Mouse (Mus musculus): ENCODE data around the gene Zfp385b. TPM values are rescaled to one million over a fixed set of nuclear protein-coding genes. Genes with fewer than 3 reads are reported as not detected.

Zfp385b gene
- polyA plus RNA-seq, 1 experiment from 2014 or later = 9.6 TPM

DNA sequence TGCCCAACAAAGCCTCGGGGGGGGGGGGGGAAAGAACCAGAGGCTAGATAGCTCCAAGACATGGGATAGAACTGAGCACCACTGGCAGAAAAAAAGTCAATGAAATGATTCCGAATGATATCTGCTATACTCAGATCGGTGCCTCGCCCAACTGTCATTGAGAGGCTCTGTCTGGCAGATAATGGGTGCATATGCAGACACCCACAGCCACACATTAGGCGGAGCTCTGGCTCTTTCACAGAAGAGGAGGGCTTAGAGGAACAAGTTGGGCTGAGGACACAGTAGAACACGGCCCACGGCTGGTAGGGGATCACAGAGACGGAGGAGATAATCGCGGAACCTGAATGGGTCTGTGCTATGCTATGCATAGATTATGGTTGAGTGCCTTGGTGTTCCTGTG, 145.7 kb downstream of the Zfp385b start:
- ATAC-seq (ENCODE audit: low FRiP score, low TSS enrichment) = no peak
- WGBS = 89% methylated on average over 10 of the region's 10 CpGs
- H3K36me3 ChIP-seq (ENCODE audit: control insufficient read depth, insufficient read depth, low read length) = no peaks in the 10 kb centered on the region

DNA sequence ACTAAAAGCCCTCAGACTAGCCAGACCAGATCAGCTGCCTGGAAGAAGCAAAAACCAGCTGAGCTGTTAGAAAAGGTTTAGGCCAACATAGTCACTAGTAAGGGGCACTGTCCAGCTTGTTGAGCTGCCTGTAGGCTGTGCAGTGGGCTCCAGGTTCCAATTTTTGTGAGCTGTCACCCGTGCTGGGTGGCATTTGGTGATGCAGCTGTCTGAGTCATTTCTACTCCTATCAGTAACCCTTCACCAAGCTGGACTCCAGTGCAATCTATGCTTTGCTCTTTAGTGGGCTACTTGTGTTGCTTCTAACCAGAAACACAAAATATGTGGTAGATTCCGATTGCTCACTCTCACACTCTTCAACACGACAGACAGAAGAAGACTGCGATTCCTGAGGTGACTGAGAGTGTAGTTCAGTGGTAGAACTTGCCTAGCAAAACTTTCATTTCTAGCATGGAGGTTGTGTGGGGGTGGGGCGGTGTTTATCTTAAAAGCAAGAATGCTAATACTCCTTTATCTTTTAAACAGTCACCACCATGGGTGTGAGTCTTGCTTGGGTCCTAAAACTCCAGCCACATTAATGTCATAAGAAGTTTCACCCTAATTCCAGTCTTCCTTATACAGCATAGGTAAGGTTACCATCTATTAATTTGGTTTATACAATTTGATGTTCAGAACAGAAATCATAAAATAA, 147.1 kb downstream of the Zfp385b start:
- 95% methylated on average over 5 of the region's 5 CpGs for WGBS
- no peaks in the 10 kb centered on the region for H3K4me1 ChIP-seq (ENCODE audit: control insufficient read depth, insufficient read depth, low read length)
- no peak overlapping the region for H3K27ac ChIP-seq (replicated peaks; ENCODE audit: low read depth, low read length)
- no peak overlapping the region for H3K4me2 ChIP-seq (ENCODE audit: low read length)
- no peaks in the 10 kb centered on the region for H3K9me3 ChIP-seq (ENCODE audit: control insufficient read depth, low read length)
- H3K36me3 ChIP-seq (ENCODE audit: control insufficient read depth, insufficient read depth, low read length) = no peaks in the 10 kb centered on the region
- no peak for DNase-seq
- H3K9ac ChIP-seq (replicated peaks; ENCODE audit: low read length) = no peak overlapping the region
- no peaks in the 10 kb centered on the region for H3K27me3 ChIP-seq (ENCODE audit: control insufficient read depth, insufficient read depth, low read length)
- H3K4me3 ChIP-seq (replicated peaks; ENCODE audit: low read depth, low read length) = no peak overlapping the region
- no peak for ATAC-seq (ENCODE audit: low FRiP score, low TSS enrichment)

More for the DNA sequence above, 145.7 kb downstream of the Zfp385b start:
- no peak for DNase-seq
- Histone ChIP-seq H3K4me3 (replicated peaks; ENCODE audit: low read depth, low read length) (no peak overlapping the region), H3K9ac (replicated peaks; ENCODE audit: low read length) (no peak overlapping the region), H3K27ac (replicated peaks; ENCODE audit: low read depth, low read length) (no peak overlapping the region), H3K4me2 (ENCODE audit: low read length) (no peak overlapping the region), H3K4me1 (ENCODE audit: control insufficient read depth, insufficient read depth, low read length) (no peaks in the 10 kb centered on the region), H3K27me3 (ENCODE audit: control insufficient read depth, insufficient read depth, low read length) (no peaks in the 10 kb centered on the region), H3K9me3 (ENCODE audit: control insufficient read depth, low read length) (no peaks in the 10 kb centered on the region)

DNA sequence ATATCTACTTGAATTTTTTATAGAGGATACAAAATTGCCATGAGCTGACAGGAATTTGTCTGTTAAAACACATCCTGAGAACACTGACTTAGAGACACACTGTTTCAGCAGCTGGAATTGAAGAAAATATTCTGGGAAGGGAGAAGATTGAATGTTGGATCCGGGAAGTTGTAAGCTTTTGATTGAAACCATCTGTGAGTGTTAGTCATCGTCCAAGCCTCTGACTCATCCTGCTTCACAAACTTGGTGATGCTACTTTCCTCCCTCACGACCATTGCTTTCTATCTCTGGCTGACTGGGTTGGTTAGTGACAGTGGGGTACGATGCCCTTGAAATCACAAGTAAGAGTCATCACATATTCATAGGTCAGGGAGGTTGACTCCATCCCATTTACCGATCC, 157.3 kb downstream of the Zfp385b start:
- no peaks in the 10 kb centered on the region for H3K27me3 ChIP-seq (ENCODE audit: control insufficient read depth, insufficient read depth, low read length)
- no peaks in the 10 kb centered on the region for H3K36me3 ChIP-seq (ENCODE audit: control insufficient read depth, insufficient read depth, low read length)
- no peak overlapping the region for H3K4me2 ChIP-seq (ENCODE audit: low read length)
- ATAC-seq (ENCODE audit: low FRiP score, low TSS enrichment) = no peak
- no peak overlapping the region for H3K9ac ChIP-seq (replicated peaks; ENCODE audit: low read length)
- no peak overlapping the region for H3K4me3 ChIP-seq (replicated peaks; ENCODE audit: low read depth, low read length)
- no peak for DNase-seq
- no peaks in the 10 kb centered on the region for H3K9me3 ChIP-seq (ENCODE audit: control insufficient read depth, low read length)
- 94% methylated on average over 5 of the region's 5 CpGs for WGBS
- H3K4me1 ChIP-seq (ENCODE audit: control insufficient read depth, insufficient read depth, low read length) = no peaks in the 10 kb centered on the region
- H3K27ac ChIP-seq (replicated peaks; ENCODE audit: low read depth, low read length) = no peak overlapping the region

DNA sequence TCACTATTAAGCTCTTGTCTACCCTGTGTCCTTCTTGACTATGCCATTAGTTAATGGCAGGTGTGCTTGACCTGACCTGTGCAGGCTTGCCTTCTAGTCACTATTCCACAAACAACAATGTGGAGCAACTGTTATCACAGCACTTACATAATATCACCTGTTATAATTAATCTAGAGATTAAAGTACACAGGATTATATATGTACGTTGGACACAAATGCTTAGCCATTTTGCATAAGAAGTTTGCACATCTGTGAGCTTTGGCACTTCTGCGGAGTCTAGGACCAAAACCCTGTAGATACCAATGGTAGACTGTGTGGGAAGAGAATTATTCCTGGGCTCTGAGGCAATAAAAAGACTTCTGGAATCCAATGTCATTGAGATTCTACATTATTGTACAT, 165.8 kb downstream of the Zfp385b start:
- H3K9ac ChIP-seq (replicated peaks; ENCODE audit: low read length) = no peak overlapping the region
- DNase-seq = no peak
- no peaks in the 10 kb centered on the region for H3K36me3 ChIP-seq (ENCODE audit: control insufficient read depth, insufficient read depth, low read length)
- 97% methylated on average over 2 of the region's 2 CpGs for WGBS
- no peak for ATAC-seq (ENCODE audit: low FRiP score, low TSS enrichment)
- H3K4me2 ChIP-seq (ENCODE audit: low read length) = no peak overlapping the region
- no peaks in the 10 kb centered on the region for H3K9me3 ChIP-seq (ENCODE audit: control insufficient read depth, low read length)
- H3K27me3 ChIP-seq (ENCODE audit: control insufficient read depth, insufficient read depth, low read length) = no peaks in the 10 kb centered on the region
- H3K4me3 ChIP-seq (replicated peaks; ENCODE audit: low read depth, low read length) = no peak overlapping the region
- no peak overlapping the region for H3K27ac ChIP-seq (replicated peaks; ENCODE audit: low read depth, low read length)
- H3K4me1 ChIP-seq (ENCODE audit: control insufficient read depth, insufficient read depth, low read length) = no peaks in the 10 kb centered on the region

DNA sequence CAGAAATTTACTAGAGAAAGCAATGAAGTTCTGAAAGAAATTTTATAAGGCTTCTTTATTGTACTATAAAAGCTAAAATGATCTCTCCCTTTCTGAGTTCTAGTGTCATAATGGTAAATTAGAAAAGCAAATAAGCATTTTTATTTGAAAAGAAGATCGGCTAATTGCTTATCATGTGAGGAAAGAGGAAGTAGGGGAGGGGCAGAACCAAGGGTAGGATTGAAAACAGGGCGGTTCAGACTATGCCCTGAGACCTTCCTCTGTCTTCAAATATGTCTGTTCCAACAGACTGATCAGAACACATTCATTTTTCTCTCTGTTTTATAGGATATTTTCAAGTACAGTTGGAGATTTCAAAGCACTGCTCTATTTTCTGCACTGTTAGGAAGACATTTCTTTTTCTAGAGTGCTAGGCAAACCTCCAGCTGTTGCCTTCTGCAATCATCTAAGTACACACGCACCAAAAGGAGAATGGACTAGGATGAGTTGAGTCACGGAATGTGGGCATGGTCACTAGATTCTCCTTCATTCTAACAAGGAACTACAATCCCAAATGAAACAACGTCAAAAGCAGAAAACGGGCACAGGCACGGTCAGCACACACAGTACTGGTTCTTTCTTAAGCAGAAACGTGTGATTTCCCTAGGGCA, 177.8 kb downstream of the Zfp385b start:
- Histone ChIP-seq H3K9ac (replicated peaks; ENCODE audit: low read length) (no peak overlapping the region), H3K4me3 (replicated peaks; ENCODE audit: low read depth, low read length) (no peak overlapping the region), H3K4me1 (ENCODE audit: control insufficient read depth, insufficient read depth, low read length) (no peaks in the 10 kb centered on the region), H3K36me3 (ENCODE audit: control insufficient read depth, insufficient read depth, low read length) (no peaks in the 10 kb centered on the region), H3K9me3 (ENCODE audit: control insufficient read depth, low read length) (no peaks in the 10 kb centered on the region), H3K27me3 (ENCODE audit: control insufficient read depth, insufficient read depth, low read length) (no peaks in the 10 kb centered on the region), H3K4me2 (ENCODE audit: low read length) (no peak overlapping the region), H3K27ac (replicated peaks; ENCODE audit: low read depth, low read length) (no peak overlapping the region)
- DNase-seq (no peak), ATAC-seq (ENCODE audit: low FRiP score, low TSS enrichment) (no peak)
- WGBS = 91% methylated on average over 8 of the region's 8 CpGs

DNA sequence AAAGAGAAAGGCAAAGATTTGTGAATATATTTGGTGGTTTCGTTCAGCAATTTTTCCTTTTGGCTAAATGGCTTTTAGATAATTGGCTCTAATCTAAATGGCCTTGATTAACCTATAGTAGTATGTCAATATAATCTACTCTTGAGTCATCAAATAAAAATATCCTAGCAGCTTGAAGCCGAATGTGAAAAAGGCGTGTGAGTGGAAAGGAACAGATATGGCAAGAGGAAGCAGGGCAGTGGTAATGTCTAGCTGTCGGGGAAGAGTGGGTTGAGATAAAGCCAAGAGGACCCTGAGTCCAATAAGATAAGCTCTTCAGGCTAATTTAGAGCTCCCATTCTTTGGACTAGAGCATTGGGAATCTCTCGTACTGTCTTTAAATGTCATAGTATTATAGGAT, 179.4 kb downstream of the Zfp385b start:
- DNase-seq (no peak), ATAC-seq (ENCODE audit: low FRiP score, low TSS enrichment) (no peak)
- no peak overlapping the region for H3K27ac ChIP-seq (replicated peaks; ENCODE audit: low read depth, low read length)
- H3K4me2 ChIP-seq (ENCODE audit: low read length) = no peak overlapping the region
- no peak overlapping the region for H3K4me3 ChIP-seq (replicated peaks; ENCODE audit: low read depth, low read length)
- 88% methylated on average over 5 of the region's 5 CpGs for WGBS
- H3K9ac ChIP-seq (replicated peaks; ENCODE audit: low read length) = no peak overlapping the region
- no peaks in the 10 kb centered on the region for H3K36me3 ChIP-seq (ENCODE audit: control insufficient read depth, insufficient read depth, low read length)
- H3K9me3 ChIP-seq (ENCODE audit: control insufficient read depth, low read length) = no peaks in the 10 kb centered on the region
- H3K27me3 ChIP-seq (ENCODE audit: control insufficient read depth, insufficient read depth, low read length) = no peaks in the 10 kb centered on the region
- H3K4me1 ChIP-seq (ENCODE audit: control insufficient read depth, insufficient read depth, low read length) = no peaks in the 10 kb centered on the region

DNA sequence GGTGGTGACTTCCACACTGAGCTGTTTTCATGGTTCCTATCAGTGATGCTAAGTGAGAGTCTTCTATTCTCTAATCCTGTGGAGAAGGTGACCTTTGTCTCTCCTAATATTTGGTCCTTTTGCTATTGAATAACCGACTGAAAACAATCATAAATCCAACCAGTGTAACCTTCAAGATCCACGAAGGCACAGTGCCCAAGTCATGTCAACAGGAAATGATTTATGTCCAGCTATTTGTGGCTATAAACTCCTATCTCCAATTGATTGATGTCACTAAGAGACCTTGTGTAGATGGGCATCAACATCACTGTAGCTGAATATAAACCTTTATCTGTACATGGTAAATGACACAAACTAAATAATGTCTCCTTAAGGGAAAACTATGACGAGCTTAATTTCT, 187.8 kb downstream of the Zfp385b start:
- Histone ChIP-seq H3K36me3 (ENCODE audit: control insufficient read depth, insufficient read depth, low read length) (no peaks in the 10 kb centered on the region), H3K4me1 (ENCODE audit: control insufficient read depth, insufficient read depth, low read length) (no peaks in the 10 kb centered on the region), H3K9me3 (ENCODE audit: control insufficient read depth, low read length) (no peaks in the 10 kb centered on the region), H3K9ac (replicated peaks; ENCODE audit: low read length) (no peak overlapping the region), H3K27me3 (ENCODE audit: control insufficient read depth, insufficient read depth, low read length) (no peaks in the 10 kb centered on the region), H3K4me2 (ENCODE audit: low read length) (no peak overlapping the region), H3K4me3 (replicated peaks; ENCODE audit: low read depth, low read length) (no peak overlapping the region), H3K27ac (replicated peaks; ENCODE audit: low read depth, low read length) (no peak overlapping the region)
- 85% methylated on average over 3 of the region's 3 CpGs for WGBS
- no peak for ATAC-seq (ENCODE audit: low FRiP score, low TSS enrichment)
- DNase-seq = no peak

DNA sequence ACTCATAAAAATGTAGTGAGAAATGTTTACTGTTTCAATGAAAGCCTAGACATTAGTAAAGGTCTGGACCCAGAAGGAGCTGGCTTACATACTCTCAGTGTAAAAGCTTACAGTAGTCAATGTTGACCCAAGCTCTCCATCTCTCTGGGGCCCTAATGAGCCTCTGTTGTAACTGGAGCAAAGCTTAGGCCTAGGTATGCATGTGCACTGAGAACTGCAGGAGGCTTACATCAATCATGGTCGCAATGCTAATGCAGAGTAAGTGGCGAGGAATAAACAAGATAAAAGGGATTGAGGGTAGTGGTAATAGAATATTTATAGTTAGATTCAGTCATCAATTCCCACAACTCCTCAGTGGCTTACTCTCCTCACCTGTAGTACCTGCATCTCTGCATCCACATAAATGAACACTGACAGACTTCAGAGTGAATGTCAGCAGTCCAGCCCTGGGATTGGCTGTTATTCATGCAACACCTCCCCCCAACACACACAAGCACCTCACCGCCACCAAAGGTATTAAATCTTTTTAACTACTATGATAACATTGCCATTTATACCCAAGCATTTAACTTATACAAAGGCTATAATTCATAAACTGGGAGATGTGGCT, 191.7 kb downstream of the Zfp385b start:
- Histone ChIP-seq H3K36me3 (ENCODE audit: control insufficient read depth, insufficient read depth, low read length) (no peaks in the 10 kb centered on the region), H3K4me1 (ENCODE audit: control insufficient read depth, insufficient read depth, low read length) (no peaks in the 10 kb centered on the region), H3K27me3 (ENCODE audit: control insufficient read depth, insufficient read depth, low read length) (no peaks in the 10 kb centered on the region), H3K4me2 (ENCODE audit: low read length) (no peak overlapping the region), H3K4me3 (replicated peaks; ENCODE audit: low read depth, low read length) (no peak overlapping the region), H3K9me3 (ENCODE audit: control insufficient read depth, low read length) (no peaks in the 10 kb centered on the region), H3K9ac (replicated peaks; ENCODE audit: low read length) (no peak overlapping the region), H3K27ac (replicated peaks; ENCODE audit: low read depth, low read length) (no peak overlapping the region)
- ATAC-seq (ENCODE audit: low FRiP score, low TSS enrichment) (no peak), DNase-seq (no peak)
- WGBS = 76% methylated on average over 3 of the region's 3 CpGs

GRCm38 (mm10) chr2:77618686-77619085, 200.8 kb downstream of the Zfp385b start:
- no peak for ATAC-seq (ENCODE audit: low FRiP score, low TSS enrichment)

More at GRCm38 (mm10) chr2:77618686-77619085, 200.8 kb downstream of the Zfp385b start:
- 91% methylated on average over 4 of the region's 4 CpGs for WGBS
- Histone ChIP-seq H3K36me3 (ENCODE audit: control insufficient read depth, insufficient read depth, low read length) (no peaks in the 10 kb centered on the region), H3K27ac (replicated peaks; ENCODE audit: low read depth, low read length) (no peak overlapping the region), H3K9me3 (ENCODE audit: control insufficient read depth, low read length) (no peaks in the 10 kb centered on the region), H3K4me1 (ENCODE audit: control insufficient read depth, insufficient read depth, low read length) (0 out of 2 replicates have a peak, but pooled peaks cover 6% of the 10 kb centered on the region), H3K27me3 (ENCODE audit: control insufficient read depth, insufficient read depth, low read length) (no peaks in the 10 kb centered on the region), H3K4me2 (ENCODE audit: low read length) (no peak overlapping the region), H3K9ac (replicated peaks; ENCODE audit: low read length) (no peak overlapping the region), H3K4me3 (replicated peaks; ENCODE audit: low read depth, low read length) (no peak overlapping the region)
- DNase-seq = no peak
